Mouse (Mus musculus) olfactory bulb, adult 2 months (tissue): ENCODE results near the gene Pgpep1.

ENCODE experiments used
- CTCF ChIP-seq: fragments of 200-500 bp; IDR thresholded peaks from 2 replicates; pipeline ENCODE4 v1.5.1; 2012; ENCODE audit warnings: low read depth, mild to moderate bottlenecking, low read length, moderate library complexity; ENCODE audit not compliant: insufficient read depth
- POLR2A ChIP-seq: fragments of 200-500 bp; IDR thresholded peaks from 2 replicates; pipeline ENCODE4 v1.6.1; 2012; ENCODE audit warnings: mild to moderate bottlenecking, low read depth, low read length, moderate library complexity; ENCODE audit not compliant: insufficient read depth

- TF ChIP-seq POLR2A (no peak), CTCF (no peak)
Observed at GRCm38 (mm10) chr8:70691230-70691629, 31.0 kb upstream of the Pgpep1 start.
